Mouse (Mus musculus) ES-E14 (cell line): ENCODE measurements around the gene Chrnb1.

Experiments used
- CHD2 ChIP-seq: IDR thresholded peaks from 2 replicates; pipeline ENCODE4 v1.6.1; 2014; ENCODE audit warnings: mild to moderate bottlenecking, low read depth, low read length, inconsistent platforms
- HCFC1 ChIP-seq: IDR thresholded peaks from 2 replicates; pipeline ENCODE4 v1.6.1; 2012; ENCODE audit warnings: low read length, inconsistent platforms, borderline replicate concordance; ENCODE audit not compliant: insufficient read depth
- MAFK ChIP-seq: IDR thresholded peaks from 2 replicates; pipeline ENCODE4 v1.6.1; 2014; ENCODE audit warnings: mild to moderate bottlenecking, low read depth, low read length, inconsistent platforms; ENCODE audit not compliant: insufficient read depth
- ZC3H11A ChIP-seq: IDR thresholded peaks from 2 replicates; pipeline ENCODE4 v1.6.1; 2012; ENCODE audit warnings: low read depth, mild to moderate bottlenecking, inconsistent platforms, low read length, borderline replicate concordance
- ZNF384 ChIP-seq: IDR thresholded peaks from 2 replicates; pipeline ENCODE4 v1.6.1; 2012; ENCODE audit warnings: low read depth, low read length, inconsistent platforms

- TF ChIP-seq MAFK (no peak), CHD2 (no peak), ZC3H11A (no peak), HCFC1 (no peak), ZNF384 (no peak)
Observed at GRCm38 (mm10) chr11:69815155-69815554, 19.4 kb upstream of the Chrnb1 start, which contains the start of gene Gm39566.
